Mouse (Mus musculus) right cerebral cortex, postnatal 10 days (tissue): Measurements from ENCODE around the gene Rps24.

Experiments used
- DNase-seq, 2 experiments: peaks; one replicate each; pipeline ENCODE4 v3.0.0; 2021; ENCODE audit warnings: low spot score in 2 of 2

The Rps24 gene

DNA sequence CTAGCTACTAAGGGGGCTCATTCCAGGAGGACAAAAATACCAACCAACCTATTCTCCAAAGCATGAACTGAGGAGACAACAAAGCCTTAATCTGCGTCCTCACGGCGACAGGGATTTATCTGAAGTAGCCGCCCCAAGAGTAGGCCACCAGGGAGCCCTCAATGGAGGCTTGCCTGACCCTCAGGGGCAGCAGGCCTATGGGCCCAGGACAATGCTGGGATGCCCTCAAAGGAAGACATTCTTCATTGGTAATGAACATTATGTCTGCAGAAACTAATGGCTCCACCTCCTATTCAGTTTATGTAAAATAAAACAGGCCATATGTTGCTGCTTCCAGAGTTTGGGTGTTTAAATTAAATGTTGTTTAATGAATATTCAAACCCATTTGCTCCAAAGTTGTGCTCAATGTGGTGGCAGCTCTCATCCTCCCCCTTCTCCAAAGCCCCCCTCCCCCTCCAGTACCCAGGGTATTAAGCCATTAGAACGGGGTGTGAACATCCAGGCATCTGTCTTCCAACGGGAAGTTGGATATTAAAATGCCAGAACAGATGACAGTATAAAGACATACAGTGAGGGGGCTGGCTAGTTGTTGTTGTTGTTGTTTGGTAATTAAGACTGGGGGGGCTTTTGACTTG is 25.7 kb downstream of the Rps24 start:
- no peak for DNase-seq

DNA sequence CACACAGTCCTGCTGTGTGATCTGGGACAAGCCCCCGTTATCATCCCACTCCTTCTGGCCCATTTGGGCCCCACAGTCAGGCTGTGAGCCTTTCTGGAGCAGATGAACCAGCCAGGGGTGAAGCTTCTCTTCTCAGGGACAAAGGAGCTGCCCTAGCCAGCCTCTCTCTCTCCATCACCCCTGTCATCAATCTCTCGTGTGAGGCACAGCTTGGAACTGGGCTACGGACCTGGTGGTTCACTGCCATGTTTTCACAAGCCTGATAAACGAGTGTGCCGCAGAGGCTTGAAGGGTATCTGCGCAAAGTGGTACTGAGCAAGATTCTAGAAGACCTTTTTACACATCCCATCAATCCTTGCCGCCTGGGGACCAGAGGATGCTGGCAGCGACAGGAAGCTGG is 34.7 kb downstream of the Rps24 start:
- DNase-seq = no peak

DNA sequence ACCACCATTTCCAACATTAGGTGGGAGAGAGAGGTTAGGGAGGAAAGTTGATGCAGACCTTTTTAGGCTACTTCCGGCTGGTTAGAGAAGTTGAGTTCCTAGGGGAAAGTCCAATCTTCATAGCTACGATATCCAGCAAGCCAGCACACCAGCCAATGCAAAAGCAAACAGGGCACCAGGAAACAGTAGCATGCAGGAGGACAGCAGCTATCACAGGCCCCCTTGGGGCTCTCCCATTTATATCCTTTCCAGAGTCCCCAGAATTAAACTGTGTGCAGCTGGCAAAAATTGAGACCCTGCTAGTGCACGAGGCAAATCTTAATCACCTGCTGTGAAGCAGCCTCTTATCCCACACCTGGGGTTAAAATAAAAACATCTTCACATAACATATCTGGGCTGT is 38.2 kb downstream of the Rps24 start:
- no peak for DNase-seq

DNA sequence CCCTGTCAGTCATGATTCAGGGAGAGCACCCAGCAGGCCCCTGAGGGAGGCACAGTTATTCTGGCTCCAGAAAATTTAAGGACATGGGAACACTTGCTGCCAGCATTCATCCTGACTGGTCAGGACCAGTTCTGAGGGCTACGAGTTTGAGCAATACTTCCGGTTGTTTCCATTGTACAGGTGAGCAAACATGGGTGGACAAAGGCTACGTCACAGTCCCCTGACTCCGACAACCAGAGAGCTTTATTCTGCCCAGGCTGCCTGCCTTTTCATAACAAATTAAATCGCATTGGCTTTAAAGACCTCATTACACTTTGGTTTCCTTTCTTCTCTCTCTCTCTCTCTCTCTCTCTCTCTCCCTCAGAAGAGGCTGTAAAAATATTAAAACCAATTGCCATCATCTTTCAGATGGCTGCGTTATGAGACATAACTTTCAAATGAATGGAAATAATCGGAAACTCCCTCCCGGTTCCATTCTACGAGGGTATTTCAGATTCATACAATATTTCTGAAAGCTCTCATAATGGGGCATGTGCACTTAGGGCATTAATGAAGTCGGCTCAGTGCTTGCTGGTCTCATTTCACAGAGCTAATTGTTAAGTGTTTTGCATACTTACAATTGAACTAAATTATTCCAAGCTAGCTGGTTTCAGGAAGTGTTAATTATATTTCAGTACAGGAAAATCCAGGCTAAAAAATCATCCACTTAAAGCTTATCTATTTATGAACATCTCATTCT is 38.9 kb downstream of the Rps24 start:
- DNase-seq = no peak

DNA sequence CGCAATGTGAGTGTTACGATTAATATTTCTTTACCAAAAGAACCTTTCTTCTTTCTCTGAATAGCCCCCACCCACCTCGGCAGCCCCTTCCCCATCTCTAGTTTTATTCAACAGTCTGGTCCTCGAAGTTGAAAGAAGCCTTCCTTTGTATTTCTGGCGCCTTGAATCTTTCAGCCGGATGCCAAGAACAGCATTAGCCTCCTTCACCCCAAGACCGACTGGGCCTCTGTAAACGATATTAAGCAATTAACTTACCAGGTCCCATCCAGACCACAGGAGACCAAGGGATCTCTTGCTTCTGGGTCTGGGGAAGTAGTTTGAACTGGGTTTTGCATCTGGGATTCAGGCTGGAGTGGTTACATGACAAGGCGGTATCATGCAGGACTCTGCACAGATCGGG is 39.5 kb downstream of the Rps24 start:
- no peak for DNase-seq

DNA sequence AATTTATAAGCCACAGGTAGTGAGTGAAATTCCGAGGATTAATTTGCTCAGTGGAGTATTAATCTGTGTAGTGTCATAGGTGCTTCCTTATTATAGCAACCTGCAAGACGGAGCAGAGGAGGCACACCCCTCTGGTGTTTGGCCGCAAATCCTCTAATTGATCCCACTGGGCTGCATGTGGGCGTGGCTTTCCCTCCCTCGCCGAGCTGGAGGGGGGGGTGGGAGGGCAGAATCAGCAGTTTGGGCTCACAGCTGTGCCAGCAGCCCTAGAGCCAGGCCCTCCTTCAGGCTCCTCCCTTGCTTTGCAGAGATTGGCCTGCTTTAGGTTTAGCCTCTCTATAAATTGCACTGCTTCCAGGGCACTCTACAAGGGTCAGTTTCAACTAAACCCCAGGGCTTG is 43.3 kb downstream of the Rps24 start:
- no peak for DNase-seq

DNA sequence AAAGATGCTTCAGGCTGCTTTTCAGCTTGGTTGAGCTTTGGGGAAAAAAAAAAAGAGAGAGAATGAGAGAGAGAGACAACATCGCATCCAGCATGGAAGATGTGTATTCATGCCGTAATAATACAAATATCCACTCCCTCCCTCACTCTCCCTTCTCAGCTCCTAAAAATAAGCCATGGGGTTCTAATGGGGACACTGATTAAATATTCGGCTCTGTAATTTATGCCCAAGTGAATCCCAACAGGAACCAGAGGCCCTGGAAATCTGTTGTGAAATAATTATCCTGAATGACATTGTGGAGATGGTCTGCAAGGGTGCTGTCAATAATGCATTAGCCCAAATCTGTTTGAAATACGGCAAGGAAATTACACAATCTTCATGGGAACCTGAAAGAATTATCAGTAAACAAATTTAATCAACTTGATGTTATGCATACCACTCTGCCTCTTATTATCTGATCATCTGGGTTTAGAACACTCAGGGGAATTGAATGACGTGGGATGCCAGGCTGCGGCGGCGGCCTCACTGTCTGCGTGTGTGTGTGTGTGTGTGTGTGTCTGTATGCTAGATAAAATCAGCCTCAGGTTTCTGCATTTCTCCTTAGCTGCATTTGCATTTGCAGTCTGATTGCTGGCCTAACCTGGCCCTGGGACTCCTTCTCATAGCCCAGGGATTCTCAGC is 48.1 kb downstream of the Rps24 start:
- no peak for DNase-seq

DNA sequence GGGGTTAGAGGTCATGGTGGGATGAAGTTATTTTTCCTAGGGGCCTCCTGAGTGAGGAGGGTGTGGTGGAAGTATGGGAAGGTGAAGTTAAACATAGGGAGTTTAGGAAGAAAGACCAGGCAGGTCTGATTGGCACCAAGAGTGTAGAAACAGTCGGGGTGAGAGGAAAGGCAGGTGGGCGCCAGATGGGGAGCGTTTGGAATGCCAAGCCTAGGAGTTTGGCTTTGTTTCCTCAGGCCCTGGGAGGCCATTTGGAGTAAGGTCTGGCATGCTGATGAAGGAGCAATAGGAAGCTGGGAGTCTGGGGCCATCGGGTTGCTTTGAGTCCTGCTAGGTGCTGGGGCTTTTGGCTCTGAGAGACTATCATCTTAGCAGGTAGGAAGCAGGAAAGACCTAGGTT is 56.0 kb downstream of the Rps24 start:
- DNase-seq = no peak

DNA sequence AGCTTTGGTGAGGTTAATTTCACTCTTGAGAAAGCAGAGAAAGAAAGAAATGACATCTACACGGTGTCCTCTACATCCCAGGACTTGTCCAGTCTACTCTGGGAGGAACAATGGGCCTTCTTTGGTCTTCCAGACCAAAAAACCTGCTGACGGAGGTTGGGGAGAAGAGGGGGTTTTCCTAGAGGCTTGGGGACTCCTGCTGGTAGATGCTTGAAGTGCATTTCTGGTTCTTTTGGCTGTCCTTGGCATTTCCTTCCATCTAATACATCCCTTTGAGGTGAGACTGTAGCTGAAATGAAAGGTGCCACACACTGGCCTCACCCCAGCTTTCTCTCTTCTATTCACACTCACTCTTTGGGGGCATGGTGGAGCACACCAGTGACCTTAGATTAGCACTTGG is 57.1 kb downstream of the Rps24 start:
- no peak for DNase-seq
